8 mouse cellular contexts compared by ENCODE assay signal in the genomic region with DNA sequence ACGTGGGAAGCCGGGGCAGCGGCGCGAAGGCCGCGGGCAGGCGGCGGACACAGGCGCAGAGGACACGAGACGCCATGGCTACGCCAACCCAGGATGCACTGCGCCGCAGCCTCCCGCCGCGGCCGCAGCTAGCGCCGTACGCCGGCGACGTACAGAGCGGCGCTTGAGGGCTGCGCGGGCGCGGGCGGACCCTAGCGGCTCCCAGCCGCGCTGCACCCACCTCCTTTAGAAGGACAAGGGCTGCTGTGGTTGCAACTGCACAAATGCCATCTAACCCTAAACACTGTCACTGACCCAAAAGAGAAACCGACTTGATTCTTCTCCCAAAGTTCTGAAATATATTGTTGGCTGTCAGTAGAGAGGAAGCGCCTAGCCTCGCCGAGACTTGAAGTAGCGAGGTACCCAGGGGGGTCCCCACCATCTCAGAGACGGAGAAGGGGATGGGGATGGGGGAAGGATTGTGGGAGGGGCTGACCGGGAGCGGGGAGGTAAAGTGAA. TPM values are rescaled to one million over a fixed set of nuclear protein-coding genes. Genes with fewer than 3 reads are reported as not detected.
DNase-seq lines count a peak whose midpoint lies in the region; ATAC-seq and TF ChIP-seq lines count a peak whose summit lies in the region.

A gene (minus strand): TSS at position 140 of the 498 bp plus-strand sequence.

- peak; percentile 95 for DNase-seq in MN1 (ENCODE audit: low spot score)
- peak; percentile 83 for DNase-seq in cerebellum, adult 8-10 months
- DNase-seq in hindbrain, embryonic 10.5 days (ENCODE audit: low spot score): peak; percentile 88
- peak; percentile 86 for DNase-seq in layer of hippocampus, adult 9-11 months
- DNase-seq in lung, postnatal 0 days (ENCODE audit: low spot score): peak; percentile 94
- DNase-seq in ovary, postnatal 14 days (ENCODE audit: low spot score): peak; percentile 72
- peak; percentile 89 for DNase-seq in thymus, postnatal 14 days

- peaks cover 30% of the 10 kb centered on the region for H3K36me3 ChIP-seq in hindbrain, embryonic 10.5 days
- H3K36me3 ChIP-seq in lung, postnatal 0 days (ENCODE audit: insufficient read depth, low read length): no peaks in the 10 kb centered on the region

- peak within 1 kb of the TSS; percentile 75 for H3K9ac ChIP-seq in lung, postnatal 0 days (replicated peaks; ENCODE audit: low read depth)

- H3K9me3 ChIP-seq in hindbrain, embryonic 10.5 days: no peaks in the 10 kb centered on the region
- no peaks in the 10 kb centered on the region for H3K9me3 ChIP-seq in lung, postnatal 0 days (ENCODE audit: low read length)

- peak within 1 kb of the TSS; percentile 79 for H3K4me3 ChIP-seq in hindbrain, embryonic 10.5 days
- H3K4me3 ChIP-seq in lung, postnatal 0 days (ENCODE audit: low read depth, low read length): peak within 1 kb of the TSS; percentile 70

- no peaks in the 10 kb centered on the region for H3K27me3 ChIP-seq in hindbrain, embryonic 10.5 days (ENCODE audit: insufficient read depth, poor library complexity, severe bottlenecking)
- H3K27me3 ChIP-seq in lung, postnatal 0 days (replicated peaks; ENCODE audit: insufficient read depth, low read length): no peaks in the 10 kb centered on the region

- ATAC-seq in frontal cortex, adult (ENCODE audit: low TSS enrichment): peak; percentile 98
- ATAC-seq in lung, postnatal 0 days: peak; percentile 100

- no peak for TF ChIP-seq EP300 in lung, postnatal 0 days (IDR thresholded peaks at IDR 0.05)

- H3K4me1 ChIP-seq in hindbrain, embryonic 10.5 days (replicated peaks): peaks cover 13% of the 10 kb centered on the region
- peaks cover 7% of the 10 kb centered on the region for H3K4me1 ChIP-seq in lung, postnatal 0 days (ENCODE audit: insufficient read depth, low read depth, low read length)

- peak within 1 kb of the TSS; percentile 95 for H3K27ac ChIP-seq in hindbrain, embryonic 10.5 days
- H3K27ac ChIP-seq in lung, postnatal 0 days (ENCODE audit: low read length): peak within 1 kb of the TSS; percentile 11; the same call in 1 of the 2 replicates

- H3K4me2 ChIP-seq in lung, postnatal 0 days (replicated peaks; ENCODE audit: low read depth, low read length): peak within 1 kb of the TSS; percentile 58

- under 1% methylated on average over 43 of the region's 43 CpGs for WGBS in hindbrain, embryonic 10.5 days
- WGBS in lung, postnatal 0 days: 0% methylated on average over 27 of the region's 43 CpGs

- TF ChIP-seq CTCF in lung, postnatal 0 days (IDR thresholded peaks at IDR 0.05): peak; percentile 85

RNA-seq across cellular contexts. Expression of the gene that starts here (rescaled TPM):
- 765 and 766 TPM in 2 replicates for polyA plus RNA-seq in hindbrain, embryonic 10.5 days (2016; fragmentation: Nextera tagmentation; extraction: Ambion mirVana)
- 344 and 362 TPM in 2 replicates for polyA plus RNA-seq in lung, postnatal 0 days (2015; fragmentation: Nextera tagmentation; extraction: Ambion mirVana)

Comparison
In these comparisons a context has a peak if more than half of its experiments do, and no peak if none do; other contexts are left out.
1. Peak in every context shown above with its lines: DNase-seq, ATAC-seq, H3K4me3 ChIP-seq and H3K27ac ChIP-seq.